Mouse (Mus musculus) neutrophil, adult 5-6 weeks (primary cell): ENCODE data around the gene Mfsd14a. TPM values are rescaled to one million over a fixed set of nuclear protein-coding genes. Genes with fewer than 3 reads are reported as not detected.
A peak's percentile ranks its signal among the peaks of the same experiment; 100 is the strongest.
"Not testable (repeated sequence)": the region's sequence is repeated elsewhere in the genome, so short reads cannot be mapped to it uniquely, and the experiment has no call there.

ENCODE experiments used
- ATAC-seq: fragments of 151-379, 151-347 bp; 2 replicates; pipeline ENCODE4 v1.8.0; 2017; ENCODE audit warnings: mild to moderate bottlenecking, moderate TSS enrichment; ENCODE audit not compliant: insufficient number of reproducible peaks, poor library complexity, low FRiP score, severe bottlenecking; ENCODE audit errors: extremely low read depth
- total RNA-seq: library from RNA; stranded (forward); fragments of 200-1000 nt; gene quantifications from 2 replicates; pipeline ENCODE4 v1.2.3, GENCODE M21; 2017

The Mfsd14a gene
- total RNA-seq, 1 experiment from 2014 or later: 83.7 TPM

GRCm38 (mm10) chr3:116656184-116656965 is 6.1 kb downstream of the Mfsd14a start:
- ATAC-seq: no peak

DNA sequence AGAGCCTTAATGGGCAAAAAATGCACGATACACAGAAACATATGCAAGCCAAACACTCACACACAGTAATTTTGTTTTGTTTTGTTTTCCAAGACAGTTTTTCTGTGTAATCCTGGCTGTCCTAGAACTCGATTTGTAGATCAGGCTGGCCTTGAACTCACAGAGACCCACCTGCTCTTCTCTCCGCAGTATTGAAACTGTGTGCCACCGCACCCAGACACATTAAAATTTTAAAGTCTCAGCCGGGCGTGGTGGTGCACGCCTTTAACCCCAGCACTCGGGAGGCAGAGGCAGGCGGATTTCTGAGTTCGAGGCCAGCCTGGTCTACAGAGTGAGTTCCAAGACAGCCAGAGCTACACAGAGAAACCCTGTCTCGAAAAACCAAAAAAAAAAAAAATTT is 8.4 kb downstream of the Mfsd14a start:
- ATAC-seq: not testable (repeated sequence)

DNA sequence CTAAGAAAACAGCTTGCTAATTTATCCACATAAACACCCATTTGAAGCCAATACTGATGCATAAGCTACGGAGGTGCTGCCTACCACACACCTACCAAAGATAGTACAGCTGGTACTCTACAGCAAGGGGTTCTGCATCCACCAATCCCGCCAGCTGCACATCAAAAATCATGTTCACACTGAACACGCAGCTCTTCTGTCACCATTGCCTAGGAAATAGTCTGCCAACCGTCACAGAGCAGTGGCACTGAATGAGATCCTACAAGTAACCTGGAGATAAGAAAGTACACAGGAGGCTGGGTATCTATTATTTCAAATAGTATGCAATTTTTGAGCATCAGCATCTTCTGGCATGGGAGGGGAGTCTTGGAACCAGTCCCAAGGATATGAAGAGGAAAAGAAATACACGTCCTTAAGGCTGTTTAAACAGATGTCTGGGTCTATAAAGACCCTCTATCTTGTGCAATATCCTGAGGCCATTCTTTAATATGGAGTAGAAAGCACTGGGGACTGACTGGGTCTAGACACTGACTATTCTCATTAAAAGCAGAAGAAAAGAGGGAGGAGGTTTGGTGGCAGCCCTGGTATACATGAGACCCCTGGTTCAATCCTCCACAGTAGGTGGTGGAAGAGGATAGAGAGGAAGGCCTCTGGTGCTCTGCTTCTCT is 9.1 kb downstream of the Mfsd14a start:
- ATAC-seq: no peak

- no peak for ATAC-seq
Measured at GRCm38 (mm10) chr3:116652033-116652446, 10.4 kb downstream of the Mfsd14a start.

DNA sequence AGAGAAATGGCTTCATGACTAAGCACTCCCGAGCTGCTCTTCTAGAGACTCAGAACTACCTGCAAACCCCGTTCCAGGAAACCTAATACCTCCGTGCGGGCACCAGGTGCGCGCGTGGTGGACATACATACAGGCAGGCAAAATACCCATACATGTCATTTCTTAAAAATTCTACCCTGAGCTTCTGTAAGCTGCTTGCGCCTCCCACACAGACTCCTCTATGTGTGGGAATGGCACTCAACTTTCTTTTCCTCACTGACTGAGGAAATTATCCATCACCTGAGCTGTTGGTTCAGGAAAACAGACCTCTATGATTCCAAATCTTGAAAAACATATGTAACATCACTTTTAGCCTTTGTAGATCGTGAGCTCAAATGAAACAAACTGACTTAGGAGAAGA is 11.8 kb downstream of the Mfsd14a start:
- ATAC-seq: no peak

DNA sequence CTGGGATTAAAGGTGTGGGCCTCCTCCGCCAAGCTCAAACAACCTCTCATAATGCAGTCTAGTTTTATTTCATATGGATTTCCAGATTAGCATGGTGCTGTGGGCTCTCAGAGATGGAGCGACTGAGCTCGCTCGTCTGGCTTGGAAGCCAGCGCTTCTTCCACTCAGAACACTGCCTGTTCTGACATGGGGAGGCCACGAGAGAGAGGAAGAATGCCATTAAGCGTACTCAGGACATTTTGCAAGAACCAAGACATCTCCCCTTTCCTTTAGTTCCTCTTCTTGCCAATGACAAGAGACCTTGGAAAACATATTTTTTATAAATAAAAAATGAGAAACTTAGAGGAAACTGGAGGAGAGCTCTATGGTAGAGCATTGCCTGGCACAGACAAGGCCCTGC is 13.7 kb downstream of the Mfsd14a start:
- peak; percentile 44; the same call in 1 of the 2 replicates for ATAC-seq

GRCm38 (mm10) chr3:116646387-116646786 is 16.1 kb downstream of the Mfsd14a start:
- ATAC-seq: no peak

GRCm38 (mm10) chr3:116642373-116642772 is 20.1 kb downstream of the Mfsd14a start:
- no peak for ATAC-seq

- no peak for ATAC-seq
Measured at GRCm38 (mm10) chr3:116641811-116642371, 20.6 kb downstream of the Mfsd14a start.

DNA sequence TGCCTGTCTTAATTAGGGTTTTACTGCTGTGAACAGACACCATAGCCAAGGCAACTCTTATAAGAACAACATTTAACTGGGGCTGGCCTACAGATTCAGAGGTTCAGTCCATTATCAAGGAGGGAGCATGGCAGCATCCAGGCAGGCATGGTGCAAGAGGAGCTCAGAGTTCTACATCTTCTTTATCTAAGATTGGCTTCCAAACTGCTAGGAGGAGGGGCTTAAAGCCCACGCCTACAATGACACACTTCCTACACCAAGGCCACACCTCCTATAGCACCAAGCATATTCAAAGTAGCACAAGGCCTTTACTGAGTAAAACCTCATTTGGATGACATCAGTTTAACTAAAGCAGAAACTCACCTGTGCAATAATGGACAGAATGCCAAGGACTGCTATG is 22.5 kb downstream of the Mfsd14a start:
- ATAC-seq: peak; percentile 68

GRCm38 (mm10) chr3:116638572-116638971 is 23.9 kb downstream of the Mfsd14a start:
- ATAC-seq: no peak

- ATAC-seq: no peak
Measured at GRCm38 (mm10) chr3:116637693-116638476, 24.6 kb downstream of the Mfsd14a start.

DNA sequence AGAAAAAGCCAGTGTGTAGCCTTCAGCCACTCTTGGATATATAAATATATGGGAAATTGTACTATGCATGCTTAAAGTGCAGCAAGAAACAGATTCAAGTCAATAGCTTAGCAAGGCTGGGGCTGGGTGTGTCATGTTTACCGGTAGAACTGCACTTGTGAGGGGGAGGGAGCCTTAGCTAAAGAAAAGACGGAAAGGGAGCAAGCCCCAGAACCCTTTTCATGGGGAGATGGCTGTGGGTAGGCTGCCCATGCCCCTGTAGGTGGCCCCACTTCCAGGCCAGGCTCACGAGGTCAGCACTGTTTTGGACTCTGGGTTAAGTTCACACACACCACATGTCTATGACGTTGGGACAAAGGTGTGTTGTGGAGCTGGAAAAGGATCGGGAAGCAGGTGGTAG is 26.7 kb downstream of the Mfsd14a start:
- ATAC-seq: no peak

DNA sequence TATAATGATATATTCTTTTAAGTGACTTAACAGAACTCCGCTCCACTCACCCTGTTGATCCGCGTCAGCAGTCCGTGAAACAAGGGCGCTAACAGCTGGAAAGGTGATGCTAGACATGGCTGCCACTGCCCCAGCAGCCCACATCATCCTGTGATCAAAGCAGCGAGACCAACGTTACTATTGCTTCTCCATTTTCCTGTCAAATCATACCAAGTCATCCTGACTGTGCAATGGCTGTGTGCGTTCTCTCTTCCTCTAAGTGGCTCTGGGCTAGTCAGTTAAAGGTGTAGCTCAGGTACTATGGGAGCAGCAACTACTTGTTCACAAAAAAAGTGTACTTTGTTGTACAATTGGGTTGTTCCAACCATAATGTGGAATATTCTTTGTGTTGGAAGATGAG is 27.6 kb downstream of the Mfsd14a start:
- peak; percentile 90 for ATAC-seq

- no peak for ATAC-seq
Measured at GRCm38 (mm10) chr3:116634091-116634490, 28.4 kb downstream of the Mfsd14a start.

DNA sequence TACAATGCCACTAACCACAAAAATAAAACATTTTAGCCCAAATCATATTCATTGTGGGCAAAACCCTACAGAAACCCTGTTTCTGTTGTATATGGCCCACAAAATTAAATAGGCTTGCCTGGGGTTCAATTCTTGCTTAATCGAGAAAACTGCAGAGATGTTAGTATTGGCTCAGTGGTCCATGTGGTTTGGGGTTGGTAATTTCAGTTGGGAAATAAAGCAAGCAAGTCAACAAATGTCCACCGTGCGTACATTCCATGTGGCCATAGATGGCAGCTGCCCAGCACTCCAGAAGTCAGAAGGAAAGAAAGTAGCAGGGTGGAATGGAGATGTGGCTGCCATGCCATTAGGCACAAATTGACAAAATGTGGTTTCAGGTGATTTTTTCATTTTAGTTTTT is 29.5 kb downstream of the Mfsd14a start:
- no peak for ATAC-seq

DNA sequence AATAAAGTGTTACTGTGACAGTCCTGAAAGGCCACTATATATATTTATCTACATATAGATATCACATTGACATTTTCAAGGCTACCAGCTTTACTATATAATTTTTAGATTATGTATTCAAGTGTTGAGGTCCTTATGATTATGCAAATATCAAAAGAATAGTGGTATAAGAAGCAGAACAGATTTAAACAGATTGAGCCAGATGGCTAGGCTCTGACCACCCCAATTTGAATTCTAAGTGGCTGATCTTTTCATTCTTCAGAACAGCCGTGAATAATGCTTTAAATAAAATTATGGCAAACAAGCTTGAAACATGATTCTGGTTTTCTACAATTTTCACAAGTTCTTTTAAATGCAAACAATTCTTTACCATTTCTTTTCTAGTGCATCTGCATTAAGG is 31.0 kb downstream of the Mfsd14a start:
- no peak for ATAC-seq

DNA sequence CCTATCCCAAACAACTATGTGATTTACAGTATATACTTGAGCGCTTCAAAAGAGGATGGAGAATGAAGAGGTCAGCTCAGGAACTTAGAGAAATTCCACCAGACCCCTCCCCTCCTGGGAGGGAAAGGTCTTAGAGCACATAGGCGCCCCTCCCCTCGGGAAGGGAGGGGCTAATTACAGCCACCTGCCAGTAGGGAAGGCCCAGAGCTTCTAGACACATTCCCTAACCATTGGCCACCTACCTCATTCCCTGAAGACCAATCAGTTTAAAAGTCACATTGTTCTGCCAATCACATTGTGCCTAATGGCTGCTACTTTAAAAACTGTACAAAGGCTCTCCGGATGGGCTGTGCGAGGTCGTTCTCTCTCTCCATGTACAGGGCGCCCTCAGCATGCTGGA is 39.8 kb downstream of the Mfsd14a start:
- no peak for ATAC-seq

- no peak for ATAC-seq
Measured at GRCm38 (mm10) chr3:116620636-116621370, 41.7 kb downstream of the Mfsd14a start.
